Mouse (Mus musculus) cerebellum, postnatal 10 days (tissue): ENCODE data around the gene Aldh8a1.
"Not testable (repeated sequence)": the region's sequence is repeated elsewhere in the genome, so short reads cannot be mapped to it uniquely, and the experiment has no call there.

Experiments used
- DNase-seq, 2 experiments: peaks; one replicate each; pipeline ENCODE4 v3.0.0; 2021; ENCODE audit warnings: mixed read lengths in 2 of 2

The Aldh8a1 gene

DNA sequence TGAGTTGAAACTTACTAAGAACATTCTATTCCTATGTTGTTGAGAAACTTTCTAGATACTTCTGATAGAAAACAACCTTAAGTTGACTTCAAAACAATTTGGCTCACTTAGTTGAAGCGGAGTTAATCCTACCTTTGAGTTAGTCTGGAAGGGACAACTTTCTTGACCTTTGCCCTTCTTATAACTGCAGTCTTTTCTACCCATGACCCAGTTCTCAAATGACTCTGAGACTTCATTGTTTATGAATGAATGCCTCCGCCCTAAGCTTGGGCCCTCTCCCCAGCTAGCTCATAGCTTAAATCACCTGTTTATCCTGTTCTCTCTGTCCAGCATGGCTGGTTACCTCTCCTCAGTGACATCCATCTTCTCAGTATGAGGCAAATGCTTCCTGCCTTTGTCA lies 7.5 kb upstream of the Aldh8a1 start:
- DNase-seq, result no peak

DNA sequence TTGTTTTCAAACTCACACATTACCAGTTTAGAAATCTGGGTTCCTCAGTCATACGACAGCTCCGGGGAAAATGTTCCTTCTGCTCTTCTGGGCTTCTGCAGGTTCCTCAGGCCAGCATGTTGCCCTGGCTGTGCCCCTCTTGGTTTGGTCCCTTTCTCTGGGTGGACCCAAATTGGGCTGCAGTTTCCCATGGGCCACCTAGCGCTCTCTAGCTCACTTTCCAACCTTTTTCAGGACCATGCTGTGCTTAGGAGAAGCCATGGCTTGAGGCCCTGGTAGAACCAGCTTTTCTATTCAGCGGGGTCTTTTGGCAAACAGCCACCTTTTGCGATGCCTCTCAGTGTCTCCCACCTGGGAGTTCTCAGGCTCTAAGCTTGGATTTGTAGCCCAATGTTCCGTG lies 4.8 kb upstream of the Aldh8a1 start:
- DNase-seq, result no peak

DNA sequence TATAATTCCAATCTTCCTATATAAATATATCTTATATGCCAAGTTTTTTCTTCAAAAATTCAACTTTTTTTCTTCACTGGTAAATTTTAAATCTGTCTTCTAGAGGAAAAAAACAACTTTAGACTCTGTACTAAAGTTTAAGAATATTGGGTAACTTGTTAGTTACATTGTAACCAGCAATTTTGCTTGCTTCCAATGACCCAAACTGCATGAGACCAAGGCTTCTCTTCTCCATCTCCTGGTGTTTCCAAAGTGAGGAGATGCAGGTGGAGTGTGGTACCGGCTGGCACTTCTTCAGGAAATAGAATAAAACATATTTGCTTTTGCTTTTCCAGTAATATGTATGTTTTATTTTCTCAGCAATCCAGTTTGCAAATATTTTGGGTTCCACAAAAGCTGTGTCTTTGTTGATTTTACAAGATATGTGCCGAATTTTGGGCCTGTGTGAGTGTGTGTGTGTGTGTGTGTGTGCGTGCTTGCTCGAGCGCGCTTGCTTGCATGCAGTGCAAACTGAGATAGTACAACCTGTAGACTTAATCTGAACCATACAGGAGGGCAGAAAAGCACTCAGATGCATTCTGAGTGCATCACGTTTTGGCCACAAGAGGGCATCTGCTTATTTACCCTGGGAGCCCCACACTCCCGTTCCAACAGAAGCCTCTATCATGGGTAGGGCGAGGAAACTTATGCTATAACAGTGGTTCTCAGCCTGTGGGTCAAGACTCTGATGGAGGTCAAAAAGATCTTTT lies 1.3 kb downstream of the Aldh8a1 start:
- peak in 1 of 2 experiments; percentile 19 for DNase-seq

DNA sequence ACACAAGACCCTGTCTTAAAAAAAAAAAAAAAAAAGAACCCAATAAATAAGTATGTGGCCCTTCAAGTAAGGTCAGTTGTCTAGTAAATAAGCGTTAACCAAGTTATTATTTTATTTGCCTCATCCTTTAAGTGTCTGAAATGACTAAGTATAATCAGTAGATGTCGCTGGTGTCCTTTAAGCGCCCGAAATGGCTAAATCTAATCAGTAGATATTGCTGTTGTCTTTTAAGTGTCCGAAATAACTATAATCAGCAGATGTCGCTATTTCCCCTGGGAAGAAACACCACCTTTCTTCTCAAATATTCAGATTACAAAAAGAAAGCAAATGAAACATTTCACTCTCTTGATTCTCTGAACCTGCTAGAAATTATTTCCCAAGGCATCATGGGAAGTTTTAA lies 5.8 kb downstream of the Aldh8a1 start:
- DNase-seq, result peak; percentile 70 to 83

DNA sequence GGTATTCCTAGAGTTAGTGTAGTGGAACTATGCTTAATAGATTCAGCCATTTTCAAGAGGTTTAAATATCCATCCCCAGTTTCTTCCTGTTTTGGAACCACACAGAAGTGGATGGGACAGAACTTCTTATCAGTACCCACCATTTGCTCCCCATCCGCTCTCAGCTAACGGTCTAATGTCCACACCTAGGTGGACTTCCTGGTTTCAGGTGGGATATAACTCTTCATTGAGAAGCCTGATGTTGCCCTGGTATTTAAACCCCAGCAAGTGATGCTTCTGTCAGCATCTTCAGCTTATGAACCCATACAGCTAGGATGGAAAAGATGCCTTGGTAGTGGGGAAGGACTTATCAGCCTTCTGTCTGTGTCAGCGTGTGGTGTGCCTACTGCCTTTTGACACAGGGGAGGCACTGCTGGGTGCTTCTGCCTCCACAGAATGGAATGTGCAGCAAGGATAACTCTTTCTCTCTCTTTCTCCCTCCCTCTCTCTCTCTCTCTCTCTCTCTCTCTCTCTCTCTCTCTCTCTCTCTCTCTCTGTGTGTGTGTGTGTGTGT lies 8.1 kb downstream of the Aldh8a1 start:
- DNase-seq, result no peak

DNA sequence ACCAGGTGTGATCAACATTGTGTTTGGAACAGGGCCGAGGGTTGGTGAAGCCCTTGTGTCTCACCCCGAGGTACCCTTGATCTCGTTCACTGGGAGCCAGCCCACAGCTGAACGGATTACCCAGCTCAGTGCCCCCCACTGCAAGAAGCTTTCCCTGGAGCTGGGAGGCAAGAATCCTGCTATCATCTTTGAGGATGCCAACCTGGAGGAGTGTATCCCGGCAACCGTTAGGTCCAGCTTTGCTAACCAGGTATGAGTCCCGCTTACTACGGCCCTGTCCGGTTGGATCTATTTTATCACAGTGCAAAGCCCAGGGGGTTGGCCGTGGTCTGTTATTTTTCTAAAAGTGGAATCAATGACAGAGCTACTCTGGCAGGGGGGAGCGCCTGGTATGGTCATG lies 12.0 kb downstream of the Aldh8a1 start:
- no peak for DNase-seq

DNA sequence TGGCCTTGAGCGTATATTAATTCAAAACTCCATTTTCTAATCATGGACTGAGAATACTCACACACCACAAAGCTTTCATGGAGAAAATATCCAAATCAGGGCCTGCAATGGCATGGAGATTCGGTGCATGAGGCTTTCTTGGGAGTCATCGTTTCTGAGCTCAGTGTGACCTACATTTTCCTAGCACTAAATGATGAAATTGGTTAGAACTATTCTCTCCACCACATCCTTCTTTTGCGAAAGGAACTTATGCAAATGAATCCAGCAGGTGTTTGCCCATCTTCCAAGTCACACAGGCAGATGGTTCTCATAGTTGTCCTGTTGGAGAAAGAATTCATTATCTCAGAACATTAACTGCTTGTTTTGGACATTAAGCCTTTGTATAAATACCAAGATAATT lies 13.3 kb downstream of the Aldh8a1 start:
- DNase-seq, result no peak

DNA sequence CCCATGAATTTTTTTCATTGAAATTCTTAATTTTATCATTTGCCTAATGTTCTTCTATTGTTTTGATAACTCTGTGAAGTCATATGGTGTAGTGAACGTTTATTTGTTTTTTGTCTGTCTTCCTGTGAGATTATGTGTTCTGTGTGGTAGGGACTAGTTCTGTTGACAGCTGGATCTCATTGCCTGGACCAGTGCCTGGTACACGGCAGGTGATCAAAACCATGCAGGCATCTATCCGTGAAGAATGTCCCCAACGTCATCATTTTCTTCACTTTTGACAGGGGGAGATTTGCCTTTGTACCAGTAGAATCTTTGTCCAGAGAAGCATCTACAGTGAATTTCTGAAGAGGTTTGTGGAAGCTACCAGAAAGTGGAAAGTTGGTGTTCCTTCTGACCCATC lies 14.2 kb downstream of the Aldh8a1 start:
- peak; percentile 66 for DNase-seq

DNA sequence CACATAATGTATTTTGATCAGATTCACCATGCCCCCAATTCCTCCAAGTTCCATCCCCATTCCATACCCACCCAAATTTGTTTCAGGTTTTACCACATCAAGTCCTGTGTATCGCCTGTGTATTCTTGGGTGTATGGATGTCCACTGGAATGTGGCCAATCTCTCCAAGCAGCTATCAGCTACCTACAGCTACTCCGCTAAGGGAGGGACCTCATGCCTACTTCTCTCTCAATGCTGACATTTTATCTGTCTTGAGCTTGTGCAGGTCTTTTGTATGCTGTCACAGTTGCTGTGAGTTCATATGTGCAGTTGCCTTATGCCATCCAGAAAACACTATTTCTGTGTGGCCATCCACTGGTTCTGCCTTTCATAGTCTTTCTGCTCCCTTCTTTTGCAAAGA lies 16.3 kb downstream of the Aldh8a1 start:
- no peak for DNase-seq

DNA sequence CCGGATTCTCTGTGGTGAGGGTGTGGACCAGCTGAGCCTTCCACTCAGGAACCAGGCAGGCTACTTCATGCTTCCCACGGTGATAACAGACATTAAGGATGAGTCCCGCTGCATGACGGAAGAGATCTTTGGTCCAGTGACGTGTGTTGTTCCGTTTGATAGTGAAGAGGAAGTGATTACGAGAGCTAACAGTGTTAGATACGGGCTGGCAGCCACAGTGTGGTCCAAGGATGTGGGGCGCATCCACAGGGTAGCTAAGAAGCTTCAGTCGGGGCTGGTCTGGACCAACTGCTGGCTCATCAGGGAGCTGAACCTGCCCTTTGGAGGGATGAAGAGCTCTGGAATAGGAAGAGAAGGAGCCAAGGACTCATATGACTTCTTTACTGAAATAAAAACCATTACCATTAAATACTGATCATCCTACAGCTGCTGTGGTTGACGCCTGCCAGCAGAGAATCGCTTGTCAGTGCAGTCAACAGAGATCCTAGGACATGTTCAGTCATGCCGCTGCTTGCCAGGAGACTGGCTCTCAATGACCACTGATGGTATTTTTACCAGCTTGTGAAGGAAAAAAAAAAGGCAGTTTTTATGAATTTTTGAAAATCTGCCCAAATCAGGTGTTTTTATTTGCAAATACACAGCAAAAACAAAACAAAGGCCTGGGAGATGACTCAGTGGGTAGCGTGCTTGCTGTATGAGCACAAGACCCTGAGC lies 18.5 kb downstream of the Aldh8a1 start:
- DNase-seq, result no peak

DNA sequence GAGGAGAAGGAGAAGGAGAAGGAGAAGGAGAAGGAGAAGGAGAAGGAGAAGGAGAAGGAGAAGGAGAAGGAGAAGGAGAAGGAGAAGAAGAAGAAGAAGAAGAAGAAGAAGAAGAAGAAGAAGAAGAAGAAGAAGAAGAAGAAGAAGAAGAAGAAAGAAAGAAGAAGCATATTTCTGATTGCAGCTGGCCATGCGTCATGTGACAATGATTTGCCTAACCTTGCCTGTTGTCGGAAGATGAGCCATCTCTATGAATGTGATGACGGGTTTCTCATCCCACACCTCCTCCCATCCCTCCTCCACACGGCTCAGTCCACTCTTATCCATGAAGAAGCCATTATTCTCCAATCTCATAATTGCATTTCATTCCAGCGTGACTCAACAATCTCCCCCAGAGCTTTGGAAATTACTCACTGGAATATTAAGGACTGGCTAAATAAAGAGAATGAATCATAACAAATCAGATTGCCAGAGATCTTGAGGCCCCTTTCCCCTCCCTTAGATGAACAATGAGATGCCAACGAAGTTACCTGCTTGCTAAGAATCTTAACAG lies 21.9 kb downstream of the Aldh8a1 start:
- DNase-seq, result not testable (repeated sequence)

DNA sequence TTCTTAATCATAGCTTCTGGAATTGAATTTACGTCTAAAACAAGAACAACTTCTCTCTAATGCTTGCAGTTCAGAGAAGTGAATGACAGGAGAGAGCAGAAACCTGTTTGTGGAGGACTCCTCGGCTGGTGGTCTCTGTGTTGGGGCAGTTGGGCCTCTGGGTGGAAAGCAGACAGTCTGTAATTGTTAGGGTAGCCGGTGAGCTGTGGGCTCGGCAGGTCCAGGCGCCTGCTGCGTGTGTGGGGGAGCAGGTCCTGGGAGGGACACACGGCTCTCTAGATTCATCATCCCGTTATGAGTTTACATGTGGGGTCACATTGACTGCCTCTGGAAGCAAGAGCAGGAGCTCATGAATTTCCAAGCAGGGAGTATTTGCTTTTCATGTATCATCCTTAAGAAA lies 22.5 kb downstream of the Aldh8a1 start:
- no peak for DNase-seq

DNA sequence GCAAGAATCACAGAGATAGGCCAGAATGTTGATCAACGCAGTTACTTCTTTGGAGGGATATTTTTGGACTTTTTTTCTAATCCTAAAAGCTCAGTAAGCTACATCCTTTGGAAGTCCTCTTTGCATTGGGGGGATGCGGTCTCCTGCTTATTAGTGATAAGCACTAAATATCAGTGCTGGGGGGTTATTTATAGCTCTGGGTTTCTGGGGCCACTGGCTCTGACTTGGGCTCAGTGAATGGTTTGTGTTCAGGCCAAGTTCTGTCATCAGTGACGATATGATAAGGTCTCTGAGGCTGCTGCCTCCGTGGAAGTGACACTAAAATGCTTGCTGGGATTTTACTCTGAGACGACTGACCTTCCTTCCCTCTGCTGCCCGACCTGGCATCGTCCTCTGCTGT lies 22.9 kb downstream of the Aldh8a1 start:
- no peak for DNase-seq

DNA sequence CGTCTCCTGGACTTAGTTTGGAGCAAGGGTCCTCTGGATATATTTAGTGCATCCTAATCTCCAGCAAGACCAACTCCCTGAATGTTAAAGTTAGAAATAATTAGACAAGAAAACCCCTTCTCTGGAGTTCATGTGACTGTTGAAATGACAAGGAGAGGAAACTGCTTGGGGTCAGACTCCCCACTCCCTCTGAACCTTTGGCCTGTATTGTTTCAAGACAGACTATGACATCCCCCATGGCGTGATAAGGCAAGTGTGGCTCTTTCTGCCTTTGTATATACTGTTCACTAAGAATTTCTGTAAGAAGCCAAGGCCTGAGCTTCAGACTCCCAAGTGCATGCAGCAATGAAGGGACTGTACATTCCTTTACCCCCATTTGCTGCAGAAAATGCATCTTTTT lies 23.4 kb downstream of the Aldh8a1 start:
- DNase-seq, result no peak

DNA sequence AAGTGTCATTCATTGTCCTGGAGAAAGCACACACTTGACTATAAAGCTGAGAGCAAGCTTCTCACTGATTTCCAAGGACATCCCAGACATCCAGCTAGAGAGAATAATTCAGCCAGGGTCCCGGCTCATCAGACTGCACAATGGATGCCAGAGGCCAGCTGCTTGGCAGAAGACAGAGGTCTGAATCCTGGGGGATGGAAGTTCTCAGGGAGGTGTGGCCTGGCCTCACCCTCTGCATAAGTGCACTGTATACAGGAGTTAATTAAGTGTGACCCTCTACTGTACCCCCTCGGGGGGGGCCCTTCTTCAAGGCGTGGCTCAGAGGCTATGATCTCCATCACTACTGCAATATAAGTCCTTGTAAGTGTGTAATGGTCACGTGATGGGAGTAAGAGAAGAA lies 24.2 kb downstream of the Aldh8a1 start:
- no peak for DNase-seq

DNA sequence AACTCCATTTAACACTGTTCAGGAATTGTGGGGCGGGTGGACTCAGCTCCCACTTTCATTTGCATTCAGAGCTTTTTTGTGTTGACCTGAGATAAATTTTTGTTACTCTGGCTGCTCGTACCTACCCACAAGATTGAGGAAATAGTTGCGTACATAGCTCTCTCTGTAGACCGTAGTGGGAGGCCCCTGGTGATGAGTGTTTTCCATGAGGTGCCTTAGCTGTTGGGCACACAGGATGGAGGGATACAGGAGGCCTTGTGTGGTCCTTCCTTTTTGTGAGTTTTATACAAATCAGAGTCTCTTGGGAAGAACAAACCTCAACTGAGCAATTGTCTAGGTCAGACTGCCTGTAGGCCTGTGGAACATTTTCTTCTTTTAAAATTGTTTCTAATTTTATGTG lies 27.7 kb downstream of the Aldh8a1 start:
- no peak for DNase-seq

DNA sequence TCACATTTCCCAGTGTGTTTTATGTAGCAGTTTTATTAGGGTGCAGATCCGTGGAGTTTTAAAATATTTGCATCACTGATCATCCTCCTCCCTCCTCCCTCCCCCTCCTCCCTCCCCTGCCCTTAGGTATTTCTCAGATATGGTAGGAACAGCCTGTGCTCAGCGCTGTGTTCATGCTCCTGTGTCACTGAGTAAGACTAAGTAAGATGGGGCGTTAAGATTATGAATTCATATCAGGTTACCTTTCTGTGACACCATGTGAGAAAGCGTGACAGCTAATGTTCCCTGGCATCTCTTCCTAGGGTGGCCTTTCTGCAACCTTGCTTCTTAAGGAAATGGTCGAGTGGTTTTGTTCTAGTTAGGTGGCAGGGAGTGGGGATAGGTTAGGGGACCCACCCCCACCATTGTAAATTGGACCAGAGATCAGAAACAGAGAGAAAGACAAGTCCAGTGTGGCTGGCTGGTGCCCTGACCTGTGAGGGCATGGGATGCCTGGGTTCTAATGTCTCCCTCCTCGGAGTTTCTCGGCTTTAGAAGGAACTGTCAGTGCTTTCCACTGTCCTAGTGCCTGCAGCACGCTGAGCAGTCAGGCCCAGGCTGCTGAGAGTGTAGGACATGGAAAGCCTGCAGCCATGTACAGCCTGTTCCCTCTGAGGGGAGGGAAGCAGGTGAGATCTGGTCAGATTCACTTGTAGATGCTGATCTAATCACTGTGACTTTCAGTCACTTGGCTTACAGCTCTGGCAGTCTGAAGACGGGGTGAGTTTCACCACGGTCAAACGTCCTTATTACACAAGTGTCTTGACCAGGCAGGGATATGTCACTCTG lies 28.8 kb downstream of the Aldh8a1 start:
- no peak for DNase-seq

DNA sequence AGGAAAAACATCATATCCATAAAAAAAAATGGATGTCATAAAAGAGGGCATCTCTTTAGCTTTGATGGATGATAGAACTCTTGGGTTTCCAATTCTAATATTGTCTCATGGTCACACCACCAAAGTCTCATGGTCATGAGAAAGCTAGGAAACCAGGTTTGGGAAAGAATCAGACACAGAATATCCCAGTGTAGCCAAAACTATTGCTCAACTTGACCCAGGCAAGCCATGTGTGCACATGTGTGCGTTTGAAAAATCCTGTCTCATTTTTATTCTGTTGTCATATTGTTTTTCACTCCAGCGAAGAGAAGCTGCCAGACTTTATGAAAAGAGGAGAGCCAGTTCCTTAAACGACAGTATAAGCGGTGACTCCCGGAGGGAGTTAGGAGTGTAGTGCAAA lies 33.6 kb downstream of the Aldh8a1 start:
- DNase-seq, result no peak

DNA sequence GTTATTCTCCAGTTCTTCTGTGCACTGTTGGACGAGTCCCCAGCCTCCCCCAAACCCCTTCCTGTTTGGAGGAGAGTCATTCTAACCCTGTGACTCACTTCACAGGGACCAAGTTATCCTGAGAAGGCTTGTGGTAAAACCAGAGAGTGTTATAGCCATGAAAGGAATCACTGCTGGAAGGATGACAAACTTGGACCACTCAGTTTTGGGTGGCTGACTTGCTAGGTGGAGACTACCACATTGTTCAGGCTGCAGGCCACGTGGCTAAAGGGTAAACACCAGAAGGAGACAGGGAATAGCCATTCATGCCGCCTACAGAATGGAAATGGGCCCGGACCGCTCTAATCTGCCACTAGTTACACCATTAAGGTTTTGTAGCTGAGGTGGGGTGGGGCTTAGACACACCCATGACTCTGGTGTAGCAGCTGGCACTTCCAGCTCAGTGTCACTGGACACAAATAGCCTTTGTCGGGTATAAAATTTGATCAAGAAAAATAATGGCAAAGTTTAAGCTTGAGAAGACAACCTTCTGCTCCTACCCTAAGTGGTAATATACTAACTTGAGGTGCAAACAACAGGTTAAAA lies 34.6 kb downstream of the Aldh8a1 start:
- no peak for DNase-seq

DNA sequence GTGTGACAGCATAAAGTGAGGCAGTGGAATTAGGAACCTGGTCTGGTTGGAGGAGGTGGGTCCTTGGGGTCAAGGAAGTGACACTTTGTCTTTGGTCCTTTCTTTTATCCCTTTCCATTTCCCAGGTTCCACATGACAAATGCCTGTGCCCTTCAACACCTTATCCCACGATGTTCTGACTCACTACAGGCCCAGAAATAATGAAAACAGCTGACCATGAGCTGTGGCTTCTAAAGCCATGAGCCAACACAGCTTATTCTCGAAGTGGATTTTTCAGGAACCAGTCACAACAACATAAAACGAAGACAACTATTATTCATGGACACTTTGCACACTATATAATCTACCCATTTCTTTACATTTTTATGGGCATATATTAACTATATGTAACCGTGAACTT lies 37.9 kb downstream of the Aldh8a1 start:
- no peak for DNase-seq

DNA sequence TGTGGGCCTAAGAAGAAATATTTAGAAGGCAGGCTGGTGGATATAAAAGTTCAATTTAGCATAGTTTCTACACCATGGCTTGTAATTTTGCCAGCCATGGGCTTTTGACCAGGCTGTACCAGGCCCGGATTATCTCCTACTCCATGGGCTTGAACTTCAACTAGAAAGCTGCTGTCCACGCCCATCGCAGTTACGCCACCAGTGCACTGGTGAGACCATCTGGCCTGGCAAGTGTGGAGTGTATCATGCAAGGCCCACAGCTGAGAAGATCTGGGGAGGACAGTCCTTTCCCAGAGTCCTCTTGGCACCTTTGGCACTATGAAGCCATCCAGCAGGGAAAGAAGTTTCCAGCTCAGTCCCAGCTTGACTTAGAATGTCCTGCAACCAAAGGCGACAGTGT lies 39.1 kb downstream of the Aldh8a1 start:
- DNase-seq, result peak; percentile 10 to 22

DNA sequence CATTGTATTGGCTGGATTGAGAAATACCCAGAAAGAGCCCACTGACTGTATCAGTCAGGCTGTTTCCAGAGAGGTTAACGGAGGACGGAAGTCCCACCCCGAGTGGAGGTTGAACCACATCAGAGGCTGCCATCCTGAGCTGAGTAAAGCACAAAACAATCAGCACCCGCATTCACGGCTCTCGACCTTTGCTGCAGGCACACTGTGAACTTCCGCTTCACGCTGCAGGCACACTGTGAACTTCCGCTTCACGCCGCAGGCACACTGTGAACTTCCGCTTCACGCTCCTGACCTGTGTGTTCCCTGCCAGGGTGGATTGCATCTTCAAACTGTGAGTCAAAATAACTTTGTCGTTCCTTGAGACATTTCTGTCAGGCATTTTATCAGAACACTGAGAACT lies 42.1 kb downstream of the Aldh8a1 start:
- no peak for DNase-seq
